Mouse (Mus musculus) neural tube, embryonic 13.5 days (tissue): Measurements from ENCODE around the gene Exoc6b. TPM values are rescaled to one million over a fixed set of nuclear protein-coding genes. Genes with fewer than 3 reads are reported as not detected.

ENCODE experiments used
- ATAC-seq: fragments of 200-750 bp; cut with Nextera tagmentation; 2 replicates; pipeline ENCODE4 v1.8.0; 2017; ENCODE audit warnings: low read depth, mild to moderate bottlenecking, moderate TSS enrichment, moderate library complexity
- H3K27ac ChIP-seq: fragments of 300-500 bp; sonication (generic); replicated peaks from 2 replicates; pipeline ENCODE4 v1.5.1; 2015; ENCODE audit warnings: moderate library complexity, mild to moderate bottlenecking, inconsistent platforms
- H3K27me3 ChIP-seq: fragments of 300-500 bp; sonication (generic); 2 replicates; pipeline ENCODE4 v1.6.1; 2015; ENCODE audit warnings: mild to moderate bottlenecking, inconsistent platforms
- H3K36me3 ChIP-seq: fragments of 300-500 bp; sonication (generic); 2 replicates; pipeline ENCODE4 v1.6.1; 2015; ENCODE audit warnings: mild to moderate bottlenecking, inconsistent platforms
- H3K4me1 ChIP-seq: fragments of 300-500 bp; sonication (generic); replicated peaks from 2 replicates; pipeline ENCODE4 v1.6.1; 2015; ENCODE audit warnings: inconsistent platforms
- H3K4me2 ChIP-seq: fragments of 300-500 bp; sonication (generic); 2 replicates; pipeline ENCODE4 v1.6.1; 2015; ENCODE audit warnings: inconsistent platforms, mild to moderate bottlenecking, moderate library complexity
- H3K4me3 ChIP-seq: fragments of 300-500 bp; sonication (generic); 2 replicates; pipeline ENCODE4 v1.5.1; 2015; ENCODE audit warnings: mild to moderate bottlenecking, inconsistent platforms
- H3K9ac ChIP-seq: fragments of 300-500 bp; sonication (generic); 2 replicates; pipeline ENCODE4 v1.6.1; 2015; ENCODE audit warnings: moderate library complexity, mild to moderate bottlenecking, inconsistent platforms
- H3K9me3 ChIP-seq: fragments of 300-500 bp; sonication (generic); 2 replicates; pipeline ENCODE4 v1.6.1; 2016; ENCODE audit warnings: inconsistent platforms
- WGBS: fragments of 180-500 bp; shearing (Covaris S2); methylation state at CpG from one replicate; pipeline ENCODE4 v1.1.7; 2015; 5-methylcytosine and 5-hydroxymethylcytosine counted together
- polyA plus RNA-seq: library from polyadenylated mRNA; unstranded; fragments of >200 nt; fragmentation: Nextera tagmentation; extraction: Ambion mirVana; gene quantifications from 2 replicates; pipeline ENCODE4 v1.2.1, GENCODE M21; 2015

Gene Exoc6b
- polyA plus RNA-seq, 1 experiment from 2014 or later = 41.4 TPM

DNA sequence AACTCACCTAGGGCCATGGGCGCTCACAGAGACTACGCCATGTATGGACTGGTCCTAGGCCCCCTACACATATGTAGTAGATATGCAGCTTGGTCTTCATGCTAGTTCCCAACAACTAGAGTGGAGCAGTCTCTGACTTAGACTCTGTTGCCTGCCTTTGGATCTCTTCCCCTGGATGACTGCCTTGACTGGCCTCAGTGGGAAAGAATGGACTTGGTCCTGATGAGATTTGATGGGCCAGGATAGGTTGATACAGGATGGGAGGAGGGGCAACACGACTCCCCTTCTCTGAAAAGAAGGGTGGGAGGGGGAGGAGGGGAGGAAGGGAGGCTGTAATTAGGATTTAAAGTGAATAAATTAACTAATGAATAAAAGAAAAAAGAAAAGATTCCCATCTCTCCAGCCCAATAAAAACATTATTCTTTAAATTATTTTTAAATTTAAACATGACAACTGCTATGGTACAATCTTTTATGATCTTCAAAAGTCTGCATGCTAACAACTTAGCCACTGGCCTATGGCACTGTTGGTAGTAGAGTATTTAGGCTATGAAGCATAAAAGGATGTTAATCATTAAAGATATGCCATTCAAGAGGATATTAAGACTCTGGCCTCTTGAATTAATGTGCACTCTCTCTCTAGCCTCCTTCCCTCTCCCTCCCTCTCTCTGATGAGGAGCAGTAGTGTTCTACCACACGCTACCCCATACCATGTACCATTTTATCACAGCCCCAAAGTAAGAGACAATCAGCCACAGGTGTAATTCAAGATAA, 170.1 kb downstream of the Exoc6b start:
- no peaks in the 10 kb centered on the region for H3K36me3 ChIP-seq
- no peak overlapping the region for H3K9ac ChIP-seq
- H3K4me2 ChIP-seq = no peak overlapping the region
- no peaks in the 10 kb centered on the region for H3K27me3 ChIP-seq
- no peak for ATAC-seq
- H3K4me3 ChIP-seq = no peak overlapping the region
- no peak overlapping the region for H3K27ac ChIP-seq
- no peaks in the 10 kb centered on the region for H3K9me3 ChIP-seq
- H3K4me1 ChIP-seq = no peaks in the 10 kb centered on the region
- WGBS = 85% methylated on average over 4 of the region's 4 CpGs

DNA sequence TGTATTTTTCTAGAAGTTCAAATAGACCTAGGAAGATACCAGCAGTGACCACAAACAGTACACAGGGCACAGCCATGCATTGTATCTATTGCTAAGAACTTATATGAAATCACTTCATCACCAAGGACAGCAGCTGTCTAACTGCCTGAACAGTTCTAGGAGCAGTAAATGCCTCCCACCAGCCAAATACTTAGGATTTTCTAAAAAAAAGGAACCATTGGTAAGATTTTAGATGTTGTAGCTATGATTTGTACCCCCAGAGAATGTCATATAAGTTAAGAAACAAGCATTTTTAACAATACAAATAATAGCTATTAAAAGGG, 175.6 kb downstream of the Exoc6b start:
- no peak for ATAC-seq
- Histone ChIP-seq H3K36me3 (no peaks in the 10 kb centered on the region), H3K27me3 (no peaks in the 10 kb centered on the region), H3K27ac (no peak overlapping the region), H3K9ac (no peak overlapping the region), H3K4me1 (peaks cover 7% of the 10 kb centered on the region), H3K4me3 (no peak overlapping the region), H3K9me3 (no peaks in the 10 kb centered on the region), H3K4me2 (no peak overlapping the region)

DNA sequence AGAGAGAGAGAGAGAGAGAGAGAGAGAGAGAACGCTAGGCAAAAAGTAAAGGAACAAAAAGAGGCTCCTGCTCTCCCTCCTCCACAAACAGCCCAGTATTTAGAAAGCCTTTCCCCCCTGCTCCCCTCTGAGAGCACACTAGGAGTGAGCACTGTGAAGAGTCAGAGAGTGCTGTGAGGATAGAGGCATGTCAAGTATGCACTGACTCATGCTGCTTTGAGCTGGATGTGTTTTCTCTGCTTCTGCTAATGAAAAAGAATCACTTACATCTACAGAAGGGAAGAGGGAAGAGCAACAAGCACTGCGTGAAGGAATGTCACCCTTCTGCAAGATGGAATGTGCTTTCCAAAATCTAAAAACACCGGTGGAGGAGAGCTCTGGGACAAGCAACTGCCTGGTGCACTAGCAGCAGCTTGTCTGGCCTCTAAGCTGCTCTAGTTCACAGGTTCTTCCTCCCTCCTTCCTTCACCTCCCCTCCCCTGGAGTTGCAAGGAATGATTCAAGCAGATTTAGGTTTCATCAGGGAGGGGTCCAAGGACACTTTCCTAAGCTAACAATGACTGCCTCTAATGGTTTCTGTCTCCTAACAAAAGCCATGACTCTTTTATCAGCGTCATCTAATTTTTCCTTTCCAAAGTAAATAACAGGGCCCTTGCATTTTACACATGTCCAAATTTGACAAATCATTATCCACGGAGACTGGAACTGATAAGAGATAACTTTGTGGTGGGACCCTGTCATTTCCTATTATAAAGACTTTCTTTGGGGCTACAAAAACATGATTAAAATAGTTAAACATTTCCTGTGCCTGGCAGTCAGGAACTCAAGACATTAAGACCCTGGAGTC, 176.2 kb downstream of the Exoc6b start:
- no peak for ATAC-seq
- peaks cover 7% of the 10 kb centered on the region for H3K4me1 ChIP-seq
- H3K36me3 ChIP-seq = no peaks in the 10 kb centered on the region
- H3K27me3 ChIP-seq = no peaks in the 10 kb centered on the region
- no peak overlapping the region for H3K4me3 ChIP-seq
- no peak overlapping the region for H3K4me2 ChIP-seq
- H3K9me3 ChIP-seq = no peaks in the 10 kb centered on the region
- no peak overlapping the region for H3K27ac ChIP-seq
- no peak overlapping the region for H3K9ac ChIP-seq
- 28% methylated on average over 5 of the region's 5 CpGs for WGBS

DNA sequence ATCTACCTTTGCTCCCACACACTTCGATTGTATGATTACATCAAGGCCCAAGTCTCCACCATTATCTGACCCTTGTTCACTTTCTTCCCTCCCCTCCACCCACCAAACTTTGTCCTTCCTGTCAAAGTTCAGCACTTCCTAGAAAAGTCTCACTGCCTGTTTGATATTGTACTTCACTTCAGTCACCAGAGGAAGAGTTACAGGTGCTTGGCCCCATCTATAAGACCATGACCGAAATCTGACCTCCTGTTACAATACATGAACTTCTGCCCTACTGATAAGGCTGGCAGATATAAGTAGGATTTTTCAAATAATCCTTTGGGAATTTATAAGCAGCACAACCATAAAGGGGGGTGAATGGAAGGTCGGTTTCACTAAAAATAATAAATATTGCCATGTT, 182.8 kb downstream of the Exoc6b start:
- Histone ChIP-seq H3K4me1 (no peaks in the 10 kb centered on the region), H3K27me3 (no peaks in the 10 kb centered on the region), H3K4me2 (no peak overlapping the region), H3K9me3 (no peaks in the 10 kb centered on the region), H3K36me3 (no peaks in the 10 kb centered on the region), H3K9ac (no peak overlapping the region), H3K4me3 (no peak overlapping the region), H3K27ac (no peak overlapping the region)
- ATAC-seq = no peak
- WGBS = 82% methylated on average over 3 of the region's 3 CpGs

DNA sequence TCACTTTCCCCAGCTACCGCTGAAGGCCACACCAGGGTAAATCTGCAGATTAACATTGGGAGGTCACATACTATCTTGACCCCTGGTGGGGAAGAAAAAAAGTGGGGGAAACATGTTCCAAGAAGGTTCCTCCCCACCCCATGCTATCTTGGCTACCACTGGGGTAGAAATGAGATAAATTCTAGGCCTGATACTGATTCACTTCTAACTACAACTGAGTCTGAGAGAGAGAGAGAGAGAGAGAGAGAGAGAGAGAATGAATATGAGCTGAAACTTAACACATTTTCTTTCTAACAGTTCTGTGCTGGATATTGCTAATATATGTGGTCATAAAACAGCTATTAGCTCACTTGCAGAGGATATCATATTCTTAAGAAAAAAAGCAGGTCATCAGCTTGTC, 184.2 kb downstream of the Exoc6b start:
- Histone ChIP-seq H3K9ac (no peak overlapping the region), H3K4me3 (no peak overlapping the region), H3K4me1 (no peaks in the 10 kb centered on the region), H3K27ac (no peak overlapping the region), H3K36me3 (no peaks in the 10 kb centered on the region), H3K9me3 (no peaks in the 10 kb centered on the region), H3K4me2 (no peak overlapping the region), H3K27me3 (no peaks in the 10 kb centered on the region)
- ATAC-seq = no peak
- WGBS = 90% methylated on average over 1 of the region's 1 CpGs

DNA sequence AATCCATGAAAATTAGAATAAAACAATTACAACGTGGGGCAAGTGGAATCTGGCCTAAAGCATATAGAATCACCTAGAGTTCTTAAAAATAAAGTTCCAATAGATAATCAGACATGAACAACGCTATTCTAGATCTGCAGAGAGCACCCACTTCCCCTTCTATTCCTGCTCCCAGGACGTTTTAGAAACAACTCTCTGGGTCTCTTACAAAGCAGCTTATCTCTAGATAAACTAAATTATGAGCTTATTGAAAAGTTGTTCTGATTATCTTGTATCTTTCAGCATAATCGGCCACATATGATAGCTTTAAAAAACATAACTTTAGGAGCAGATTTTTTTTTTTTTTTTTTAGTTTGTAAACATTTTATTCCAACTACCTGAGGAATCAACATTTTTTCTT, 185.6 kb downstream of the Exoc6b start:
- Histone ChIP-seq H3K9me3 (no peaks in the 10 kb centered on the region), H3K4me2 (no peak overlapping the region), H3K36me3 (no peaks in the 10 kb centered on the region), H3K27me3 (no peaks in the 10 kb centered on the region), H3K4me1 (no peaks in the 10 kb centered on the region), H3K9ac (no peak overlapping the region), H3K27ac (no peak overlapping the region), H3K4me3 (no peak overlapping the region)
- WGBS = 81% methylated on average over 4 of the region's 4 CpGs
- ATAC-seq = no peak

DNA sequence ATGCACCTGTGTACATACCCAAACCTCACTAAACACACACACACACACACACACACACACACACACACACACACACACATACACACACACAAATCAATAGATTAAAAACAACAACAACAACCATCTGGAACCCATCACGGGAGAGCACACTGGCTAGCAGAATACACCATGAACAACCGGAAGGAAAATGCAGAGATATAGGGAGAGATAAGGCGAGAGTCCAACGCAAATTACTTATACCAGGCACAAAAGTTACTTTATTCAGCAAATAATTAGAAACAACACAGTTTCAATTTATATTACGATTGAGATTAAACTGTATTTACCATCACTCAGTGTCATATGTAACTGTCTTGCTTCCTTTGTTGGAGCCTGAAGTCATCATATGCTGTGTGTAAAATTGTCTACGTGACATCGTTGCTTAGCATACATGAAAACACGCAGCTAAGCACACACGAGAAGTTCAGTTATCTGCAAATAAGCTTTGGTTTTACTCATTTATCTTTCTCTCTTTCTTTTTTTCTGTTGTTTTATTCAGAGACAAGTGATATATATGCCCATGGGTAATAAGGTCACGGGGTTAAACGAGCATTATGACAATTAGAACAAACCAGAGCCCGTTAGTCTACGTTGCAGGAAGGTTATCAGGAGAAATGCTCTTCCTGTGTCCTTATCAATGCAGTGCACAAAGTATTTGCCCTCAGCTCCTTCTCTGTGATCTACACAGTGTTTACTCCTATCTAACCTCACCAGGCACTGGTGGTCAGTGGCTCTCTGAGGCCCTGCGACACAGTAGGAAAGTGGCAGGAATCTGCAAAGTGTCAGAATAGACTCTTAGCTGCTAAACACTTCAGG, 186.4 kb downstream of the Exoc6b start:
- Histone ChIP-seq H3K27me3 (no peaks in the 10 kb centered on the region), H3K4me3 (no peak overlapping the region), H3K9me3 (no peaks in the 10 kb centered on the region), H3K4me2 (no peak overlapping the region), H3K27ac (no peak overlapping the region), H3K9ac (no peak overlapping the region), H3K36me3 (no peaks in the 10 kb centered on the region), H3K4me1 (no peaks in the 10 kb centered on the region)
- no peak for ATAC-seq
- 75% methylated on average over 14 of the region's 14 CpGs for WGBS

DNA sequence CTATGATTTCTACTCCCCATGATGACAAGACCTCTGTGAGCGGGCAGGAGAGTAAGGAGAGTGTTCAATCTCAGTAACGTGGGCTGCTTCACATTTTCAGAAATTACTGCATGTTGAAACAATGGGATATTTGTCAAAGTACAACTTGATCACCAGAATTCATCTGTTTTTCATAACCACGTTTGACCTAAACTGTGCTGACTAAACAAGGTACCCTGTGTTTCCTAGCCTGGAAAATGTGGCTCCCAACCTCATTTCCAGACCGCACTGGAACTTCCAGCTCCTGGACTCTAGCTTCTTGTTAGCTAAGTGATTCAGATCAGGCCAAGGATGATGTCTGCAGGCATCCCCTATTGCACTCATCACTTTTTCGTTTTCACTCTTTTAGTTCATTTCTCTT, 193.4 kb downstream of the Exoc6b start:
- Histone ChIP-seq H3K4me2 (no peak overlapping the region), H3K4me1 (no peaks in the 10 kb centered on the region), H3K9ac (no peak overlapping the region), H3K27me3 (no peaks in the 10 kb centered on the region), H3K4me3 (no peak overlapping the region), H3K36me3 (no peaks in the 10 kb centered on the region), H3K27ac (no peak overlapping the region), H3K9me3 (no peaks in the 10 kb centered on the region)
- ATAC-seq = no peak
- 78% methylated on average over 5 of the region's 5 CpGs for WGBS

DNA sequence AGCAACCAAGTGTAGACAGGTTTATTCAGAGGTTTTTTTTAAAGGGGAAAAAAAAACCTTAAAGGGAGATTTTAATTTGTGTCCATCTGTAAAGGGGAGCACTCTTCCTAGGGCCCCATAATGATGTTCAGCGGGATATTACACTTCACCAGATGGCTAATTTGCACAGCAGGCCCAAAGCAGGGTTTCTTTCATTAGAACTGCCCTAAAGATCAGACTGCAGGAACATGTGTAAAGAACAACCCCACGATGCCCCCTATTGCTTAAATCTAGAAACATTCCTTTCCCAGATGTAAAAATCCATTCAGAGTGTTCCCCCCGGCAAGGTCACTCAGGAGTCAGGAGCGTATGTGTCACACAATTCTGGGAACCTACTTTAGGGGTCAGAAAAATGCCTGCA, 202.2 kb downstream of the Exoc6b start:
- H3K9me3 ChIP-seq = no peaks in the 10 kb centered on the region
- ATAC-seq = peak; percentile 71; the same call in 1 of the 2 replicates
- H3K27ac ChIP-seq = peak overlapping the region; percentile 56
- WGBS = 7% methylated on average over 4 of the region's 4 CpGs
- H3K27me3 ChIP-seq = no peaks in the 10 kb centered on the region
- no peak overlapping the region for H3K4me2 ChIP-seq
- no peaks in the 10 kb centered on the region for H3K36me3 ChIP-seq
- H3K4me1 ChIP-seq = peaks cover 17% of the 10 kb centered on the region
- H3K9ac ChIP-seq = no peak overlapping the region
- H3K4me3 ChIP-seq = no peak overlapping the region

DNA sequence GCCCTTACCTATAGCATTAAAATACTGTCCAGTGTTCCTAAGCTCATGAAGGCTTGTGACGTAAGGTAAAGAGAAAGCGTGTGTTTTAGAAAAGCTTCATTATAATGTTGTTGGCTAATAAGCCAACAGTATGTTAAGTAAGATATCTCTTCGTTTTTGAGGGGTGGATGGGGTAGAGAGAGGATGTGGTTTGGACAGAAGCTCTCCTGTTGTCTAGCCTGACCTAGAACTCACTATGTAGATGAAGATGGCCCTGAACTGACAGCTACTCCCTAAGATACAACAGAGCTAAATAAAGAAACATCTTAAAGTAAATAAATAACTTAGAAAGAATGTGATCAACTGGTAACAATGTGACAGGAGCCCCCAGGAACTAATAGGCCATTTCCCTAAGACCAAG, 204.7 kb downstream of the Exoc6b start:
- Histone ChIP-seq H3K4me2 (no peak overlapping the region), H3K4me1 (peaks cover 24% of the 10 kb centered on the region), H3K9me3 (no peaks in the 10 kb centered on the region), H3K27ac (no peak overlapping the region), H3K9ac (no peak overlapping the region), H3K27me3 (no peaks in the 10 kb centered on the region), H3K4me3 (no peak overlapping the region), H3K36me3 (no peaks in the 10 kb centered on the region)
- no peak for ATAC-seq
- 84% methylated on average over 3 of the region's 3 CpGs for WGBS

DNA sequence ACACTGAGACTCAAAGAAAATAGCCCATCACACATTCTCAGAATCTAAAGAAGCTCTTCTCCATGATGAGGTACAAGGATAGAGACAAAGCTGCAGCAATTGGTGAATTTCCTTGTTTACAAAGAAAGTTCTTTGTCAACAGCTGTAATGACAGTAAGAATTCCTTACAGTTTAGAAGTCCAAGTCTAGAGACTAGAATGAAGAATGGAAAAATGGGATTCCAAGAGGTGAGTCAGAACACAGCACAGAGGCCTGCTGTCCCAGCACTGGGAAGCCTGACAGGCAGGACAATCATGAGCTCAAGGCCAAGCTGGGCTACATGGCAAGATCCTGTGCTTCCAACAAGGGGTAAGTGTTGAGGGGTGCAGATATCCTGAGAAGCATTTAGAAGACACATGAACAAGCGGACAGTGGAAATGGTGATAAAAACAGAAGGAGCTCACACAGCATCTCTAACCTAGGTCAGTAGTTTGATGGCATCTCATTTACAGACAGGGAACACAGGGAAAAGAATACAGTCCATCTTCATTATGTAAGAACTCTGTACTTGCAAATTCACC, 205.4 kb downstream of the Exoc6b start:
- ATAC-seq = no peak
- H3K4me2 ChIP-seq = no peak overlapping the region
- H3K9ac ChIP-seq = no peak overlapping the region
- no peaks in the 10 kb centered on the region for H3K9me3 ChIP-seq
- no peak overlapping the region for H3K27ac ChIP-seq
- H3K36me3 ChIP-seq = no peaks in the 10 kb centered on the region
- WGBS = 91% methylated on average over 1 of the region's 1 CpGs
- no peak overlapping the region for H3K4me3 ChIP-seq
- no peaks in the 10 kb centered on the region for H3K27me3 ChIP-seq
- H3K4me1 ChIP-seq = peaks cover 24% of the 10 kb centered on the region

DNA sequence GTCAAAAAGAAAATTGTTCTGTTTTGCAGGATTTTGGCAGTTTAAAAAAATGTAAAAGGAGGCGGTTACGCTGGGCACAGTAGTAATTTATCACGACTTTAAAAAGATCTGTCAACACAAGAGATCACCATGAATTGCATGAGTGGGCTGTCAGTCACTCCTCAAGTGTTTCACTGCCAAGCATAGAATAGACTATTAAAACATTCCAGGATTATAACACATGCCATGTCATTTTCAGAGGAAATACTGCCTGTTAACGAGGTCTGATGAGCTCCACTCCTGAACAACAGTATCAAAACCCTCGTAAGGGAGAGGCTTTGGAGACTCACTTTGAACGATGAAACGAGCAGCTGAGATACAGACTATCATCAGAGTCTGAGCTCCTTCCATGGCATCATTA, 223.6 kb downstream of the Exoc6b start:
- ATAC-seq = no peak
- Histone ChIP-seq H3K4me2 (no peak overlapping the region), H3K9me3 (no peaks in the 10 kb centered on the region), H3K27me3 (no peaks in the 10 kb centered on the region), H3K27ac (no peak overlapping the region), H3K9ac (no peak overlapping the region), H3K4me3 (no peak overlapping the region), H3K4me1 (no peaks in the 10 kb centered on the region), H3K36me3 (peaks cover 17% of the 10 kb centered on the region)
- 77% methylated on average over 7 of the region's 7 CpGs for WGBS
